ENCODE assay signal across 17 mouse cellular contexts in the genomic region with DNA sequence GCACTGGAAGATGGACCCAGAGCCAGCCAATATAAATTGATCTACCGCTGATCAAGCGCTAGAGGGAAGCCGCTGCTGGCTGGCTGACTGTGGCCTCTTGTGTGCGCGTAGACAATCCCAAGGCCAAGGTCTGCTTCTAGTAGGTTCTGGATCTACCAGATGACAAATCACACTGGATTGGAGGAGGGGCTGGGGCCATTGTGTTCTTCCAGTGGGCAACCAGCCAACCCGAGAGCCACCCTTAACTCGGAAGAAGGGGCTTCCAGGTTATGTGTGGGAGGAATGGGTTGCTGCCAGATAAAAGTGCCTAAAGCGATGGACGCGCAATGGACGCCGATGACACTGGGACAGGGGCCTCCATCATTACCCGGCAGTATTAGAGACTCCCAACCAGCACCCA. TPM values are rescaled to one million over a fixed set of nuclear protein-coding genes. Genes with fewer than 3 reads are reported as not detected.
A peak's percentile ranks its signal among the peaks of the same experiment; 100 is the strongest.
DNase-seq lines count a peak whose midpoint lies in the region; ATAC-seq and TF ChIP-seq lines count a peak whose summit lies in the region.
"Had no signal": no experiment of that assay in that cellular context is flagged by ENCODE, and none has a peak within 500 bp of the region (broad histone marks: within the 10 kb centered on the region; RNA-seq: fewer than 3 reads in every experiment).

No protein-coding gene starts in this region.

- peaks cover 8% of the 10 kb centered on the region; the same call in 1 of the 2 replicates for H3K4me1 ChIP-seq in kidney, postnatal 0 days (replicated peaks; ENCODE audit: insufficient read depth, low read length)
- H3K4me1 ChIP-seq in limb, embryonic 14.5 days (ENCODE audit: control insufficient read depth, insufficient read depth, low read length), result peaks cover 7% of the 10 kb centered on the region

- H3K4me2 ChIP-seq in kidney, postnatal 0 days (ENCODE audit: low read length), result peak overlapping the region; percentile 38
- 0 out of 2 replicates have a peak overlapping the region, but pooled peaks have one; percentile 25 for H3K4me2 ChIP-seq in limb, embryonic 14.5 days (replicated peaks; ENCODE audit: low read depth, low read length, severe bottlenecking)
- H3K4me2 ChIP-seq: forebrain, embryonic 15.5 days; hindbrain, embryonic 15.5 days had no signal

- peak overlapping the region; percentile 58 for H3K9ac ChIP-seq in kidney, postnatal 0 days (ENCODE audit: low read depth, low read length)
- no peak overlapping the region for H3K9ac ChIP-seq in limb, embryonic 14.5 days (ENCODE audit: low read depth, low read length, severe bottlenecking)
- H3K9ac ChIP-seq: forebrain, embryonic 15.5 days; hindbrain, embryonic 15.5 days; liver, embryonic 15.5 days had no signal

- TF ChIP-seq CTCF in kidney, postnatal 0 days (IDR thresholded peaks at IDR 0.05; ENCODE audit: low read depth), result no peak

- no peak for ATAC-seq in kidney, postnatal 0 days (replicated peaks; ENCODE audit: low FRiP score, low read depth)
- ATAC-seq in limb, embryonic 14.5 days (ENCODE audit: low FRiP score, low read depth), result no peak
- ATAC-seq: forebrain, embryonic 15.5 days; midbrain, embryonic 16.5 days had no signal

- peak overlapping the region; percentile 50; the same call in 1 of the 2 replicates for H3K27ac ChIP-seq in kidney, postnatal 0 days
- no peak overlapping the region for H3K27ac ChIP-seq in limb, embryonic 14.5 days (replicated peaks; ENCODE audit: low read depth, low read length)
- H3K27ac ChIP-seq: forebrain, embryonic 15.5 days; hindbrain, embryonic 15.5 days had no signal

- H3K27me3 ChIP-seq in kidney, postnatal 0 days (ENCODE audit: insufficient read depth, low read length), result no peaks in the 10 kb centered on the region
- no peaks in the 10 kb centered on the region for H3K27me3 ChIP-seq in limb, embryonic 14.5 days (ENCODE audit: control insufficient read depth, insufficient read depth, low read length)
- H3K27me3 ChIP-seq: forebrain, embryonic 15.5 days; hindbrain, embryonic 15.5 days; liver, embryonic 15.5 days had no signal

- peaks cover 21% of the 10 kb centered on the region for H3K36me3 ChIP-seq in kidney, postnatal 0 days (ENCODE audit: insufficient read depth, low read length)
- peaks cover 45% of the 10 kb centered on the region for H3K36me3 ChIP-seq in limb, embryonic 14.5 days (ENCODE audit: control insufficient read depth, insufficient read depth, low read length)

- H3K4me3 ChIP-seq in kidney, postnatal 0 days (replicated peaks; ENCODE audit: low read depth, low read length), result peak overlapping the region; percentile 30
- H3K4me3 ChIP-seq in limb, embryonic 14.5 days (replicated peaks; ENCODE audit: low read length), result peak overlapping the region; percentile 22
- H3K4me3 ChIP-seq: forebrain, embryonic 15.5 days; hindbrain, embryonic 15.5 days; liver, embryonic 15.5 days had no signal

- peak; percentile 22 for DNase-seq in cerebellum, adult 9-11 months
- no peak for DNase-seq in cerebellum, postnatal 4 days (ENCODE audit: low spot score in 2 of 2)
- DNase-seq in kidney, postnatal 0 days (ENCODE audit: low spot score), result no peak
- DNase-seq in kidney, postnatal 14 days, result no peak
- peak; percentile 24 for DNase-seq in ZHBTc4 (ENCODE audit: low read depth, low spot score)
- no peak for DNase-seq in limb, embryonic 14.5 days (ENCODE audit: low spot score)
- no peak for DNase-seq in right cerebral cortex, adult 2 months (ENCODE audit: low spot score in 2 of 2)
- DNase-seq in cerebellum, adult 11 months, result no peak
- DNase-seq: B cell, adult 2 months; cerebellum, postnatal 36 days; layer of hippocampus, adult 9-11 months; spleen, adult 18-20 months had no signal

- no peak for TF ChIP-seq POLR2A in limb, embryonic 14.5 days (IDR thresholded peaks at IDR 0.05; ENCODE audit: borderline replicate concordance, extremely low read depth, insufficient read depth, insufficient read length)

- 74% methylated on average over 13 of the region's 13 CpGs for WGBS in kidney, postnatal 0 days
- 68% methylated on average over 13 of the region's 13 CpGs for WGBS in limb, embryonic 14.5 days

- no peaks in the 10 kb centered on the region for H3K9me3 ChIP-seq in kidney, postnatal 0 days (replicated peaks; ENCODE audit: low read length)
- H3K9me3 ChIP-seq in limb, embryonic 14.5 days (ENCODE audit: control insufficient read depth, low read length), result no peaks in the 10 kb centered on the region
- H3K9me3 ChIP-seq: forebrain, embryonic 15.5 days; hindbrain, embryonic 15.5 days; liver, embryonic 15.5 days had no signal

RNA-seq across cellular contexts. Expression of a gene that starts 5.8 kb away (rescaled TPM):
- polyA plus RNA-seq in kidney, postnatal 0 days (2015; fragmentation: Nextera tagmentation; extraction: Ambion mirVana), result 404 and 411 TPM in 2 replicates
- polyA plus RNA-seq in limb, embryonic 14.5 days (2012; rRNA removed), result 203 and 205 TPM in 2 replicates
- 295 and 296 TPM in 2 replicates for polyA plus RNA-seq in limb, embryonic 14.5 days (2014; fragmentation: Nextera tagmentation; extraction: Ambion mirVana)

RNA-seq across cellular contexts. Expression of a gene that starts 6.0 kb away (rescaled TPM):
- 166 and 183 TPM in 2 replicates for polyA plus RNA-seq in kidney, postnatal 0 days (2015; fragmentation: Nextera tagmentation; extraction: Ambion mirVana)
- 135 and 148 TPM in 2 replicates for polyA plus RNA-seq in limb, embryonic 14.5 days (2012; rRNA removed)
- 179 and 185 TPM in 2 replicates for polyA plus RNA-seq in limb, embryonic 14.5 days (2014; fragmentation: Nextera tagmentation; extraction: Ambion mirVana)

RNA-seq across cellular contexts. Expression of a gene that starts 20.5 kb away (rescaled TPM):
- 13.0 and 13.6 TPM in 2 replicates for polyA plus RNA-seq in kidney, postnatal 0 days (2015; fragmentation: Nextera tagmentation; extraction: Ambion mirVana)
- polyA plus RNA-seq in limb, embryonic 14.5 days (2012; rRNA removed), result 9.4 and 9.6 TPM in 2 replicates
- polyA plus RNA-seq in limb, embryonic 14.5 days (2014; fragmentation: Nextera tagmentation; extraction: Ambion mirVana), result 13.9 and 14.2 TPM in 2 replicates

RNA-seq across cellular contexts. Expression of a gene that starts 23.2 kb away (rescaled TPM):
- polyA plus RNA-seq in kidney, postnatal 0 days (2015; fragmentation: Nextera tagmentation; extraction: Ambion mirVana), result 549 and 600 TPM in 2 replicates
- 285 and 290 TPM in 2 replicates for polyA plus RNA-seq in limb, embryonic 14.5 days (2012; rRNA removed)
- 438 and 458 TPM in 2 replicates for polyA plus RNA-seq in limb, embryonic 14.5 days (2014; fragmentation: Nextera tagmentation; extraction: Ambion mirVana)

RNA-seq across cellular contexts. Expression of a gene that starts 37.9 kb away (rescaled TPM):
- polyA plus RNA-seq in kidney, postnatal 0 days (2015; fragmentation: Nextera tagmentation; extraction: Ambion mirVana), result not detected in 2 replicates
- not detected in 2 replicates for polyA plus RNA-seq in limb, embryonic 14.5 days (2012; rRNA removed)
- polyA plus RNA-seq in limb, embryonic 14.5 days (2014; fragmentation: Nextera tagmentation; extraction: Ambion mirVana), result not detected in 2 replicates
- polyA plus RNA-seq: forebrain, embryonic 15.5 days; hindbrain, embryonic 15.5 days; liver, embryonic 15.5 days; midbrain, embryonic 16.5 days; urinary bladder, adult 2 months had no signal

Comparison
In these comparisons a context has a peak if more than half of its experiments do, and no peak if none do; other contexts are left out.
1. DNase-seq: peak in cerebellum, adult 9-11 months (single experiment) and ZHBTc4 (single experiment); none in cerebellum, postnatal 4 days (0 of 2), kidney, postnatal 0 days (single experiment), kidney, postnatal 14 days (single experiment), limb, embryonic 14.5 days (single experiment), right cerebral cortex, adult 2 months (0 of 2) and cerebellum, adult 11 months (single experiment).